Comparison of ENCODE assay signal across 27 mouse cellular contexts in genomic region chr8:91317567-91318227, GRCm38 (mm10).
"Had no signal": no experiment of that assay in that cellular context is flagged by ENCODE, and none has a peak within 500 bp of the region (broad histone marks: within the 10 kb centered on the region; RNA-seq: fewer than 3 reads in every experiment).

No protein-coding gene starts in this region.

- H3K36me3 ChIP-seq: heart, embryonic 12.5 days; hindbrain, embryonic 12.5 days; intestine, embryonic 15.5 days; liver, embryonic 13.5 days had no signal

- H3K4me3 ChIP-seq: gastrocnemius, adult 2 months; heart, embryonic 10.5 days; heart, embryonic 12.5 days; hindbrain, embryonic 10.5 days; hindbrain, embryonic 12.5 days; intestine, embryonic 15.5 days; layer of hippocampus, adult 2 months; left cerebral cortex, adult 2 months; limb, embryonic 10.5 days; limb, embryonic 12.5 days; liver, embryonic 13.5 days had no signal

- DNase-seq: gastrocnemius, adult 2 months; gastrocnemius, postnatal 10 days; gastrocnemius, postnatal 25 days; heart, adult 18-20 months; heart, postnatal 10 days; heart, postnatal 4 days; kidney, adult 18-20 months; kidney, adult 8-10 months; kidney, postnatal 10 days; kidney, postnatal 25 days; kidney, postnatal 4 days; liver; liver, embryonic 13.5 days had no signal

- H3K9ac ChIP-seq: heart, embryonic 12.5 days; hindbrain, embryonic 12.5 days; hindbrain, embryonic 14.5 days; intestine, embryonic 15.5 days; limb, embryonic 12.5 days; liver, embryonic 13.5 days had no signal

- H3K27me3 ChIP-seq: heart, embryonic 12.5 days; hindbrain, embryonic 12.5 days; intestine, embryonic 15.5 days; limb, embryonic 12.5 days; liver, embryonic 13.5 days had no signal

- H3K9me3 ChIP-seq: heart, embryonic 10.5 days; heart, embryonic 12.5 days; hindbrain, embryonic 10.5 days; hindbrain, embryonic 12.5 days; intestine, embryonic 15.5 days; limb, embryonic 10.5 days; limb, embryonic 12.5 days; liver, embryonic 13.5 days had no signal

- H3K27ac ChIP-seq: gastrocnemius, adult 2 months; heart, embryonic 10.5 days; hindbrain, embryonic 10.5 days; hindbrain, embryonic 12.5 days; hindbrain, embryonic 14.5 days; intestine, embryonic 15.5 days; layer of hippocampus, adult 2 months; left cerebral cortex, adult 2 months; limb, embryonic 10.5 days; limb, embryonic 12.5 days; liver, embryonic 13.5 days had no signal

- ATAC-seq: hindbrain, embryonic 16.5 days; inflammation-experienced regulatory T-cells, adult 6 months; intestine, embryonic 15.5 days; intestine, postnatal 0 days had no signal

- H3K4me2 ChIP-seq: heart, embryonic 12.5 days; hindbrain, embryonic 12.5 days; hindbrain, embryonic 14.5 days; intestine, embryonic 15.5 days; limb, embryonic 12.5 days; liver, embryonic 11.5 days; liver, embryonic 13.5 days had no signal
